Mouse (Mus musculus): Measurements from ENCODE around the gene Hist1h4a. TPM values are rescaled to one million over a fixed set of nuclear protein-coding genes. Genes with fewer than 3 reads are reported as not detected.
"Not testable (repeated sequence)": the region's sequence is repeated elsewhere in the genome, so short reads cannot be mapped to it uniquely, and the experiment has no call there.

Gene Hist1h4a
- 1.0 TPM in 1 of 2 replicates, not detected in the other for polyA plus RNA-seq (2016; fragmentation: Nextera tagmentation; extraction: Ambion mirVana)

- peaks cover 23% of the 10 kb centered on the region for H3K4me1 ChIP-seq
- under 1% methylated on average over 67 of the region's 72 CpGs for WGBS
- peak; percentile 70 for ATAC-seq (ENCODE audit: low FRiP score, low read depth)
- no peaks in the 10 kb centered on the region for H3K9me3 ChIP-seq
- peak within 1 kb of the TSS; percentile 39 for H3K4me3 ChIP-seq
- no peaks in the 10 kb centered on the region for H3K27me3 ChIP-seq (replicated peaks)
- peak within 1 kb of the TSS; percentile 83 for H3K4me2 ChIP-seq (replicated peaks)
- no peaks in the 10 kb centered on the region for H3K36me3 ChIP-seq
- peak within 1 kb of the TSS; percentile 50 for H3K27ac ChIP-seq
- peak within 1 kb of the TSS; percentile 51 for H3K9ac ChIP-seq
Measured at GRCm38 (mm10) chr13:23760972-23761864, at the start of gene Hist1h4a. Hist1h4a (minus strand) TSS chr13:23761230.

DNA sequence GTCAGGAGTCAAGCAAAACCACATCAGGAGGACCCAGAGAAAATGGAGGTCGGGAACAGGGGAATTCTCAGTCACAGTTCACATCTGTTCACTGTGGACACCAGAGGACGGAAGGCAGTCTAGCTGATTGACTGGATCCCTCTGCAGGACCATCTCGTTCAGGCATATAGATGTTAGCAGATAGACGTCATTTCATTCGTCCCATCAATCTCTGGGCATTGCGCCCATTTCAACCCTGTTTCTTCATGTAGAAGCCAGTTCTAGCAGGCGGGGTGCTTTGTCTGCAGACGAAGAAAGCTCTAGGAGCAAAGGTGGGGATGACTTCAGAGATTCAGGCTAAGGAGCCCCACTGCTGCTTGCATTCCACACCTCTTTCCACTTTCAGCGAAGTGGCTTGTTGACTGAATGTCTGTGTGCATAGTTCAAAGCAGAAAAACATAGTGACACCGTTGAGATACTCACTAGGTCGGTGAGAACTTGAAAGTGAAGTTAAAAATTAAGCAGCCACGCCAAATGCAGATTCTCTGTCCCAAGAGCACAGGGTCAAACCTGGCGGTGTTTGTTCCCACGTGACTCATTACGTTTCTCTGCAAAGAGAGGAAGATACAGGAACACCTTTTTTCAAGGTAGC lies 45.5 kb upstream of the Hist1h4a start, which contains the start of gene Slc17a2:
Slc17a2 (plus strand) TSS at position 572 of the 631 bp plus-strand sequence.
- H3K36me3 ChIP-seq: no peaks in the 10 kb centered on the region
- H3K27me3 ChIP-seq (replicated peaks): no peaks in the 10 kb centered on the region
- 89% methylated on average over 15 of the region's 15 CpGs for WGBS
- no peak within 1 kb of the TSS for H3K4me3 ChIP-seq
- no peak within 1 kb of the TSS for H3K9ac ChIP-seq
- no peak within 1 kb of the TSS for H3K4me2 ChIP-seq (replicated peaks)
- no peak within 1 kb of the TSS for H3K27ac ChIP-seq
- H3K9me3 ChIP-seq: no peaks in the 10 kb centered on the region
- H3K4me1 ChIP-seq: no peaks in the 10 kb centered on the region
- no peak for ATAC-seq (ENCODE audit: low FRiP score, low read depth)

DNA sequence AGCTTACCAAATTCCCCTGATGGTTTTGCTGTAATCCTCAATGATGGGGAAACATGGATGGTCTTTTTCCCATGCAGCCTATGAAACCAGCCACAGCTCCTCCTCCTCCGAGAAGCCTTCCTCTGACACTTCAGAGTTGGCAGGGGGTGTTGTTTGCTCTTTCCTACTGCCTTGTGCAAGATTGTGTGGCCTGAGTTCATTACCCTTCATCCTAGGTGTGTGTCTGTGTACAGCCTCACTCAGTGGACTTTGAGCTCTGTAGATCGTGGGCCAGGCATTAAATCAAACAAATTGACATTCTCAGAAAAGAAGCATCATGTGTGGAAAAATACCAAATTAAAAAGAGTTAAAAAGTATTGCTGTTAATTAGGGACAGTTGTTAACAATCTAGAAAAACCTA lies 43.5 kb upstream of the Hist1h4a start:
- Histone ChIP-seq H3K36me3 (no peaks in the 10 kb centered on the region), H3K9ac (no peak overlapping the region), H3K27me3 (replicated peaks) (no peaks in the 10 kb centered on the region), H3K4me1 (no peaks in the 10 kb centered on the region), H3K4me3 (no peak overlapping the region), H3K27ac (no peak overlapping the region), H3K9me3 (no peaks in the 10 kb centered on the region), H3K4me2 (replicated peaks) (no peak overlapping the region)
- WGBS: 79% methylated on average over 2 of the region's 2 CpGs
- no peak for ATAC-seq (ENCODE audit: low FRiP score, low read depth)

- WGBS: 83% methylated on average over 5 of the region's 5 CpGs
- Histone ChIP-seq H3K9me3 (no peaks in the 10 kb centered on the region), H3K9ac (no peak overlapping the region), H3K27ac (no peak overlapping the region), H3K4me3 (no peak overlapping the region), H3K4me2 (replicated peaks) (no peak overlapping the region), H3K4me1 (no peaks in the 10 kb centered on the region), H3K36me3 (no peaks in the 10 kb centered on the region), H3K27me3 (replicated peaks) (no peaks in the 10 kb centered on the region)
- ATAC-seq (ENCODE audit: low FRiP score, low read depth): no peak
Measured at GRCm38 (mm10) chr13:23799405-23799804, 38.4 kb upstream of the Hist1h4a start.

GRCm38 (mm10) chr13:23792520-23792919 lies 31.5 kb upstream of the Hist1h4a start:
- H3K4me3 ChIP-seq: no peak overlapping the region
- WGBS: 48% methylated on average over 2 of the region's 2 CpGs
- no peaks in the 10 kb centered on the region for H3K9me3 ChIP-seq

DNA sequence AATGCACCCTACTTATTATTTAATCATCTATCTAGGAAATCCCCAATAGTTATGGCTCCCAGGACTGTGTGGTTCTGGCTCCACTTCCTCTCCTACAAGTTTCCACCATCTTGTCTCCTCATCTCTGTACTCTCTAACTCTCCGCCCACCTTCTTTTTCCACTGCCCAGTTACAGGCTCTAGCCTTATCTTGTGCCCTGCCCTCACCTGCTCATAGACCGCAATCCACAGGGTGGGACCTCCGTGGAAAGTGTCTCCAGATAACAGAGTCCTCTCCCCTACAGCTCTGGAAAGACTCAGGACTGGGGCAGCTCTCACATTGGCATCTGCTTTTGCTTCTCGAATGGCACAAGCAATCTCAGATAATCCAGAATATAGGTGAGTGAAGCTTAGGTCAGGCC lies 18.0 kb upstream of the Hist1h4a start:
- Histone ChIP-seq H3K36me3 (no peaks in the 10 kb centered on the region), H3K27me3 (replicated peaks) (no peaks in the 10 kb centered on the region), H3K27ac (no peak overlapping the region), H3K4me1 (no peaks in the 10 kb centered on the region), H3K4me2 (replicated peaks) (no peak overlapping the region), H3K9me3 (no peaks in the 10 kb centered on the region), H3K4me3 (no peak overlapping the region), H3K9ac (no peak overlapping the region)
- WGBS: 86% methylated on average over 4 of the region's 4 CpGs
- no peak for ATAC-seq (ENCODE audit: low FRiP score, low read depth)

More at GRCm38 (mm10) chr13:23792520-23792919, 31.5 kb upstream of the Hist1h4a start:
- H3K4me1 ChIP-seq: no peaks in the 10 kb centered on the region
- no peak overlapping the region for H3K4me2 ChIP-seq (replicated peaks)
- H3K27me3 ChIP-seq (replicated peaks): no peaks in the 10 kb centered on the region
- no peaks in the 10 kb centered on the region for H3K36me3 ChIP-seq
- ATAC-seq (ENCODE audit: low FRiP score, low read depth): peak; percentile 58; the same call in 1 of the 2 replicates
- no peak overlapping the region for H3K9ac ChIP-seq
- H3K27ac ChIP-seq: no peak overlapping the region

DNA sequence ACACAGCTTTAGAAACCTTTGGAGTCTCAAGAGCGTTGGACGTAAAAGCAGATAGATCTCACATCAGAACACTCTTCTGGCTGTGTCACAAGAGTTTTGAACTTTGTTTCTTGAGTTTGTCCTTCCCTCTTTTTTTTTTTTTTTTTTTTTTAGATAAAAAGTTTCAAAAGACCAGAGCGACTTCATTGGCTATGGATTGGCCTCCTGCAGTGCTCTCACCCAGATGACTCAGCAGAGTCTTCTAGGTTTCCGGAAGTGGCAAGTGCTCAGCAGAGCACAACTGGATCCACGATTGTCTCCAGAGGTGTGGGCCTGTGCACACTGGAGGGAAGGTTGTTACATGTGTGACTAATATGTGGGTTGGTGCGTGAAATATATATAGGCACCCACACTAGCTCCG lies 17.3 kb upstream of the Hist1h4a start:
- H3K4me1 ChIP-seq: no peaks in the 10 kb centered on the region
- no peaks in the 10 kb centered on the region for H3K36me3 ChIP-seq
- H3K27me3 ChIP-seq (replicated peaks): no peaks in the 10 kb centered on the region
- no peaks in the 10 kb centered on the region for H3K9me3 ChIP-seq
- H3K4me2 ChIP-seq (replicated peaks): no peak overlapping the region
- no peak overlapping the region for H3K4me3 ChIP-seq
- H3K27ac ChIP-seq: no peak overlapping the region
- no peak overlapping the region for H3K9ac ChIP-seq
- 92% methylated on average over 7 of the region's 7 CpGs for WGBS
- no peak for ATAC-seq (ENCODE audit: low FRiP score, low read depth)

- Histone ChIP-seq H3K4me2 (replicated peaks) (peak overlapping the region; percentile 41), H3K9ac (no peak overlapping the region), H3K4me3 (no peak overlapping the region), H3K9me3 (no peaks in the 10 kb centered on the region), H3K36me3 (no peaks in the 10 kb centered on the region), H3K4me1 (peaks cover 6% of the 10 kb centered on the region), H3K27me3 (replicated peaks) (no peaks in the 10 kb centered on the region), H3K27ac (no peak overlapping the region)
- WGBS: 32% methylated on average over 21 of the region's 21 CpGs
- ATAC-seq (ENCODE audit: low FRiP score, low read depth): peak; percentile 90
Measured at GRCm38 (mm10) chr13:23772561-23773313, 11.7 kb upstream of the Hist1h4a start.

GRCm38 (mm10) chr13:23769613-23770012 lies 8.6 kb upstream of the Hist1h4a start, which contains the start of gene Trim38:
Trim38 (plus strand) TSS chr13:23769913.
- not testable (repeated sequence) for H3K27me3 ChIP-seq (replicated peaks); H3K9ac ChIP-seq; H3K36me3 ChIP-seq; H3K4me2 ChIP-seq (replicated peaks); H3K27ac ChIP-seq; H3K4me3 ChIP-seq; H3K4me1 ChIP-seq; H3K9me3 ChIP-seq; ATAC-seq (ENCODE audit: low FRiP score, low read depth)
- 81% methylated on average over 2 of the region's 2 CpGs for WGBS

DNA sequence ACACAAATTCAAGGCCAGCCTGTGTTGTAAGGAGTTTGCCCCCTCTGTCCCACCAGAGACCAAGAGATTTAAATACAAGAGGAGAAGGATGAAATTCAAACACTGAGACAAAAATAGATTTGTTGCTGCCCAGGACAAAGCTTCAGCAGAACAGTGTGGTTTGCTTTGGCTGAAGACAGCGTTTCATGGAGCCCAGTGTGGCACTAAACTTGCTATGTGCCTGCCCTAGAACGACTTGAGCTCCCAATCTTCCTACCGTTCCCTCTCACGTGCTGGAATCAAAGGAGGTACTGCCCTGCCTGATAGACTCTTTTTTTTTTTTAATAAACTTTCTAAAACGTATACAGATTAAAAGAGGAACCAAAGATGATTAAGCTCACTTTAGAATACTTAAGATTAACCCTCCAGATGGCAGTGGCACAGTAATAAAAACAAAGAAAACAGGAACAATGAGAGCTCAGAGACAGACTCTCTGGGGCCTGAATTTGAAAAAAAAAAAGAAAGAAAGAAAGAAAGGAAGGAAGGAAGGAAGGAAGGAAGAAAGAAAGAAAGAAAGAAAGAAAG lies 7.9 kb upstream of the Hist1h4a start:
- Histone ChIP-seq H3K4me1 (peaks cover 12% of the 10 kb centered on the region), H3K27ac (no peak overlapping the region), H3K9me3 (no peaks in the 10 kb centered on the region), H3K4me2 (replicated peaks) (no peak overlapping the region), H3K9ac (no peak overlapping the region), H3K27me3 (replicated peaks) (no peaks in the 10 kb centered on the region), H3K4me3 (no peak overlapping the region), H3K36me3 (no peaks in the 10 kb centered on the region)
- WGBS: 56% methylated on average over 5 of the region's 5 CpGs
- ATAC-seq (ENCODE audit: low FRiP score, low read depth): no peak

- Histone ChIP-seq H3K27ac (no peak overlapping the region), H3K27me3 (replicated peaks) (no peaks in the 10 kb centered on the region), H3K9ac (no peak overlapping the region), H3K4me2 (replicated peaks) (no peak overlapping the region), H3K4me1 (peaks cover 14% of the 10 kb centered on the region), H3K9me3 (no peaks in the 10 kb centered on the region), H3K36me3 (no peaks in the 10 kb centered on the region), H3K4me3 (no peak overlapping the region)
- no peak for ATAC-seq (ENCODE audit: low FRiP score, low read depth)
Measured at GRCm38 (mm10) chr13:23766772-23767171, 5.7 kb upstream of the Hist1h4a start.

DNA sequence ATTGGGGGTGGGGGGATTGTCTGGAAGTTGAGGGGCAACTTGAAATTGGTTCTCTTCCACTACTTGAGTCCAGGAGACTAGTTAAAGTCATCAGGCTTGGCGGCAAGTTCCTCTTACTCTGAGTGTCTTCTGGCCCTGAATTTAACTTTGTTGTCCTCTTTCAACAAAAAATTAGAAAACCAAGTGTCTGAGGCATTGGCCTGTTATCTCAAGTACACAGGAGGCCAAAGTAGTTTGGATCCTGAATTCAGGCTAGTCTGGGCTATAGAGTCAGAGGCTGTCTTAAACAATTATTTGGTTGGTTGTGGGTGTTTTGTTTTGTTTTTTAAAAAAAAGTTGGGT lies 4.1 kb upstream of the Hist1h4a start:
- Histone ChIP-seq H3K9ac (no peak overlapping the region), H3K4me2 (replicated peaks) (no peak overlapping the region), H3K4me1 (peaks cover 18% of the 10 kb centered on the region), H3K36me3 (no peaks in the 10 kb centered on the region), H3K27me3 (replicated peaks) (no peaks in the 10 kb centered on the region), H3K27ac (no peak overlapping the region), H3K9me3 (no peaks in the 10 kb centered on the region), H3K4me3 (no peak overlapping the region)
- 56% methylated on average over 1 of the region's 1 CpGs for WGBS
- no peak for ATAC-seq (ENCODE audit: low FRiP score, low read depth)
